Mouse (Mus musculus): ENCODE measurements around the gene Tenm3. TPM values are rescaled to one million over a fixed set of nuclear protein-coding genes. Genes with fewer than 3 reads are reported as not detected.
A peak's percentile ranks its signal among the peaks of the same experiment; 100 is the strongest.

The Tenm3 gene
- polyA plus RNA-seq, 1 experiment from 2014 or later = 31.6 TPM

DNA sequence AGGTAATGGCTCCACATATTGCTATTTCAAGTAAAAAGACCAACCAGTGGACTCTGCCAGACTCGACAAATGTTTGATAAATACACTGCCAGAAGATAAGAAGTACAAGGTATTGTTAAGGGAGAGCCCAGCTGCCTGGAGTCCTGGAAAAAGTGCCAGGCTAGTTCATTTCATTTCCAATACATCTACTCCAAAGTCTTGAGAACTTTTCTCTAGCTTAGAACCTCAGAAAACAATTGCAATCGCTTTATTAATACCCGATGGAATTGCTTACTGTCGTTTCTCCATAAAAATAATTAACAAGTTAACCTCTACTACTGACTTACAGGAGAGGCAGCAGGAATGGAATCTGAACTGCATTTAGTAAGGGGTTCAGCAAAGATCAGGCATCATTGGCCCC, 1.7 kb downstream of the Tenm3 start:
- Histone ChIP-seq H3K36me3 (no peaks in the 10 kb centered on the region), H3K27ac (0 out of 2 replicates have a peak overlapping the region, but pooled peaks have one; percentile 95), H3K4me1 (replicated peaks) (peaks cover 44% of the 10 kb centered on the region), H3K27me3 (ENCODE audit: insufficient read depth, poor library complexity, severe bottlenecking) (peaks cover 32% of the 10 kb centered on the region), H3K9me3 (no peaks in the 10 kb centered on the region), H3K4me3 (peak overlapping the region; percentile 88)
- no peak for DNase-seq (ENCODE audit: low spot score)
- WGBS = 6% methylated on average over 4 of the region's 4 CpGs

DNA sequence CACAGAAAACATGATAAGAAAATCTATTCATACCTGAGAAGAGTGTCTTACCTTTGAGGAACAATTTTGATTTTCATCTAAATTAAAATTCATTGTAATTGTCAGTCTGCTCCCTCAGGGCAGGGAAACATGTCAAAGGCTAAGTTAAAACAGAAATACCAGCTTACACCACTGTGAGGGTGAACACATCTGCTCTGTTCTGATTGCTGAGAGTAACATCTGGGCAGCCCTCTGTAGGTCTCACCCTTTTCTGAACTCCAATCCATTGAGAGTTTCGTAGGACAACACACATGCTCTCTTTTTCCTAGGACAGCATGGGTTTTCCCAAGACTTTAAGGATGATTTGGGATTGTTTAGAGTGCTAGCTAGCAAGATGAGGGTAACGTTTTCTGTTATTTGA, 8.0 kb downstream of the Tenm3 start:
- no peak for DNase-seq (ENCODE audit: low spot score)
- 0 out of 2 replicates have a peak, but pooled peaks cover 8% of the 10 kb centered on the region for H3K4me1 ChIP-seq (replicated peaks)
- no peak overlapping the region for H3K4me3 ChIP-seq
- no peaks in the 10 kb centered on the region for H3K9me3 ChIP-seq
- no peak overlapping the region for H3K27ac ChIP-seq
- WGBS = 57% methylated on average over 2 of the region's 2 CpGs
- H3K27me3 ChIP-seq (ENCODE audit: insufficient read depth, poor library complexity, severe bottlenecking) = no peaks in the 10 kb centered on the region
- no peaks in the 10 kb centered on the region for H3K36me3 ChIP-seq

DNA sequence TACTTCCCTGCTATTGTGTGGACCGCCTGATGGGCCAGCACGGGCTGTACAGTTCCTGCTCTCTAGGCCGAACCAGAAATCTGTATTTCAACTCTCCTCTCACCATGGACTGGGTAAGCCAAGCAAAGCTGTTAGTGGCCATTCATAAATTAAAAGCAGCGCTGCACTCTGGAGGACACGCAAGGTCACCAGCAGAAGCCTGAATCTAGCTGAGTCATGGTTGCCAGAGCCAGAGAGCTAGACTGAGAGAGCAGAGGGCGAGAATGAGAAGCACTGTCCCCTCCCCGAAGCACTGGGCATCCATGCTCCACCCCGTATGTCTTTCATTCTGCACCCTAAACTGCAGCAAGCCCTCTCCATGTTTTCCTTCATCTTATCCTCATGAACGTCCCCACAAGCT, 16.3 kb downstream of the Tenm3 start:
- no peak for DNase-seq (ENCODE audit: low spot score)
- no peaks in the 10 kb centered on the region for H3K36me3 ChIP-seq
- WGBS = 69% methylated on average over 9 of the region's 9 CpGs
- no peaks in the 10 kb centered on the region for H3K27me3 ChIP-seq (ENCODE audit: insufficient read depth, poor library complexity, severe bottlenecking)
- no peak overlapping the region for H3K27ac ChIP-seq
- peaks cover 9% of the 10 kb centered on the region for H3K4me1 ChIP-seq (replicated peaks)
- H3K9me3 ChIP-seq = no peaks in the 10 kb centered on the region
- no peak overlapping the region for H3K4me3 ChIP-seq

- no peak for DNase-seq (ENCODE audit: low spot score)
- no peak overlapping the region for H3K4me3 ChIP-seq
- 89% methylated on average over 7 of the region's 7 CpGs for WGBS
- no peaks in the 10 kb centered on the region for H3K9me3 ChIP-seq
- H3K27me3 ChIP-seq (ENCODE audit: insufficient read depth, poor library complexity, severe bottlenecking) = no peaks in the 10 kb centered on the region
- no peaks in the 10 kb centered on the region for H3K36me3 ChIP-seq
- no peak overlapping the region for H3K27ac ChIP-seq
- H3K4me1 ChIP-seq (replicated peaks) = peaks cover 9% of the 10 kb centered on the region
These were observed 18.1 kb downstream of the Tenm3 start for GRCm38 (mm10) chr8:48825666-48826065.

DNA sequence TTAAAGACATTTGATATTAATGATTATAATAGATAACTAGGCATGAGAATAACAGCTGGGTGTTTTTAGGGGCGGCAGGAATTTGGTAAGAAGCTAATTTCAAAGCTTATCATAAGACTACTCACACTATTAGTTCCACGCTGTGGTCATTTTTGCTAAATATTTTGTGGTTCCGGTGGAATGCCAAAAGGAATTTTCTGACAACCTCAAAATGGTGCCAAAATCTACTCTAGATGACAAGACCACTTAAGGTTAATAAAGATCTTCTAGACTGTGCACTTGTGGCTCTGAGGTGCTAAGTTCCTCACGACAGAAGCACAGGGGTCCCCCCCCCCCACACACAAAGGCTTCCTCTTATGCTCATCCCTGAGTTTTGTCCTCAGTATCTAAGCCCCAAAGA, 21.5 kb downstream of the Tenm3 start:
- 89% methylated on average over 4 of the region's 4 CpGs for WGBS
- H3K27ac ChIP-seq = no peak overlapping the region
- peaks cover 1% of the 10 kb centered on the region for H3K4me1 ChIP-seq (replicated peaks)
- DNase-seq (ENCODE audit: low spot score) = no peak
- H3K9me3 ChIP-seq = no peaks in the 10 kb centered on the region
- H3K27me3 ChIP-seq (ENCODE audit: insufficient read depth, poor library complexity, severe bottlenecking) = no peaks in the 10 kb centered on the region
- H3K36me3 ChIP-seq = no peaks in the 10 kb centered on the region
- H3K4me3 ChIP-seq = no peak overlapping the region

GRCm38 (mm10) chr8:48819962-48820361, 23.8 kb downstream of the Tenm3 start:
- Histone ChIP-seq H3K36me3 (no peaks in the 10 kb centered on the region), H3K27ac (no peak overlapping the region), H3K27me3 (ENCODE audit: insufficient read depth, poor library complexity, severe bottlenecking) (no peaks in the 10 kb centered on the region), H3K9me3 (no peaks in the 10 kb centered on the region), H3K4me1 (replicated peaks) (no peaks in the 10 kb centered on the region; the same call in 1 of the 2 replicates), H3K4me3 (no peak overlapping the region)
- DNase-seq (ENCODE audit: low spot score) = no peak
- 66% methylated on average over 6 of the region's 6 CpGs for WGBS

DNA sequence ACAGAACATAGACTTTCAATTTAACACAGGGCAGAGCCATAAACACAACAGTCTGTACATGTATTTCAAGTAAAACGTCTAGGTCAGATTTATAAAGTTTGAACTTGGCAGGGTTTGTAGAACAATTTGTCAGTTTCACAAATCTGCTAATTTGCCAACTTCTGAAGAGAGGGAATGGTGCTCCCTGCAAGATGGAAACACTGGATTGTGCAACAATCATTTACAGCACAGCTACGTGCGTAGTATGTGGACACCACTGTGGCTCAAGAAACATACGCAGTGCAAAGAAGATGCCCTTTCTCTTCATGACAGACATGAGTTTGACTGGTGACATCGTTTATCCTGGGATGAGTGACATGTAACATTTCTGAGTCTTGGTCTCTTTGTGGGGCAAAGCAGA, 24.4 kb downstream of the Tenm3 start:
- H3K27ac ChIP-seq = no peak overlapping the region
- H3K36me3 ChIP-seq = no peaks in the 10 kb centered on the region
- DNase-seq (ENCODE audit: low spot score) = no peak
- no peak overlapping the region for H3K4me3 ChIP-seq
- H3K27me3 ChIP-seq (ENCODE audit: insufficient read depth, poor library complexity, severe bottlenecking) = no peaks in the 10 kb centered on the region
- 71% methylated on average over 5 of the region's 5 CpGs for WGBS
- H3K4me1 ChIP-seq (replicated peaks) = no peaks in the 10 kb centered on the region; the same call in 1 of the 2 replicates
- no peaks in the 10 kb centered on the region for H3K9me3 ChIP-seq

- no peaks in the 10 kb centered on the region for H3K36me3 ChIP-seq
- H3K4me3 ChIP-seq = no peak overlapping the region
- no peaks in the 10 kb centered on the region for H3K27me3 ChIP-seq (ENCODE audit: insufficient read depth, poor library complexity, severe bottlenecking)
- no peak for DNase-seq (ENCODE audit: low spot score)
- 64% methylated on average over 13 of the region's 13 CpGs for WGBS
- H3K27ac ChIP-seq = no peak overlapping the region
- no peaks in the 10 kb centered on the region for H3K9me3 ChIP-seq
- peaks cover 7% of the 10 kb centered on the region for H3K4me1 ChIP-seq (replicated peaks)
These were observed 26.8 kb downstream of the Tenm3 start for GRCm38 (mm10) chr8:48816941-48817340.

GRCm38 (mm10) chr8:48812196-48812741, 31.5 kb downstream of the Tenm3 start:
- no peaks in the 10 kb centered on the region for H3K9me3 ChIP-seq
- DNase-seq (ENCODE audit: low spot score) = no peak
- no peak overlapping the region for H3K4me3 ChIP-seq
- peaks cover 12% of the 10 kb centered on the region for H3K4me1 ChIP-seq (replicated peaks)
- 100% methylated on average over 1 of the region's 1 CpGs for WGBS
- H3K27me3 ChIP-seq (ENCODE audit: insufficient read depth, poor library complexity, severe bottlenecking) = no peaks in the 10 kb centered on the region
- H3K36me3 ChIP-seq = no peaks in the 10 kb centered on the region
- no peak overlapping the region for H3K27ac ChIP-seq

DNA sequence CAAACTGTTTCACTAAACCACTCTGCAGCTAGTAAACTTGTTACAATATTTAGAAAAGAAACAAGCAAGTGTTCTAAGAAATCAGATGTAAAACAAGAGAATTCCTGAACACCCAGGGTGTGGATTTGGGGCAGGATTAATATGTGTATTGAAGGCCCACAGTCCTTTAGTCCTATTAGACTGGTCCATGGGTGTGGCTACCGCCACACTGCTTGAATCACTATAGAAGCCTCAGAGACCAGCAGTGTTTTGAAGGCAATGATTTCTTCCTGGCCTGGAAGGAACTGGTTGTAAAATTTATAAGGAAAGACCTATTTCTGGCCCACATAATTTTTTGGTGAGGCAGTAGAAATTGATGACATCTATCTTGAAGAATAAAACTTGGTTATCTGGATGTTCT, 33.1 kb downstream of the Tenm3 start:
- Histone ChIP-seq H3K9me3 (no peaks in the 10 kb centered on the region), H3K27ac (no peak overlapping the region), H3K27me3 (ENCODE audit: insufficient read depth, poor library complexity, severe bottlenecking) (no peaks in the 10 kb centered on the region), H3K4me1 (replicated peaks) (peaks cover 12% of the 10 kb centered on the region), H3K36me3 (no peaks in the 10 kb centered on the region), H3K4me3 (no peak overlapping the region)
- WGBS = 70% methylated on average over 1 of the region's 1 CpGs
- no peak for DNase-seq (ENCODE audit: low spot score)

GRCm38 (mm10) chr8:48809104-48809503, 34.6 kb downstream of the Tenm3 start:
- Histone ChIP-seq H3K27me3 (ENCODE audit: insufficient read depth, poor library complexity, severe bottlenecking) (no peaks in the 10 kb centered on the region), H3K27ac (no peak overlapping the region), H3K4me1 (replicated peaks) (peaks cover 12% of the 10 kb centered on the region), H3K36me3 (no peaks in the 10 kb centered on the region), H3K4me3 (no peak overlapping the region), H3K9me3 (no peaks in the 10 kb centered on the region)
- DNase-seq (ENCODE audit: low spot score) = no peak
- WGBS = 67% methylated on average over 3 of the region's 3 CpGs

DNA sequence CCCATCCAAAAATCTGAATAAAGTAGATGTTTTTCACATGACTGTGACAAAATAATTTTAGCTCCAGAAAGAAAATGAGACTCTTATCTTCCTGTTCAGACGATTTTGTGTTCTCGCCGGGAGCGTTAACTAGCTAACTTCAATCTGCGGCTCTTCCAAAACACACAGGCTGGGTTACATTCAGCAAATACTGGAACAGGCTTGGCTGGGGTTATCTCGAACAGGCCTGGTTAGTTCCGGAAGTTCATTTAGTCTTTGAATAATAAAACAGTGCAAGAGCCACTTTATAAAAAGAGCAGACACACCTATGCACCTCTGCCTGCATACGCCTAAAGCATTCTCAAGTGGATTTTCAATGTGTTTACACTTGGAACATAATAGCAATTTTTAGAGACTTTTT, 40.7 kb downstream of the Tenm3 start:
- Histone ChIP-seq H3K36me3 (no peaks in the 10 kb centered on the region), H3K27ac (no peak overlapping the region), H3K4me1 (replicated peaks) (peaks cover 3% of the 10 kb centered on the region), H3K27me3 (ENCODE audit: insufficient read depth, poor library complexity, severe bottlenecking) (no peaks in the 10 kb centered on the region), H3K9me3 (no peaks in the 10 kb centered on the region), H3K4me3 (no peak overlapping the region)
- no peak for DNase-seq (ENCODE audit: low spot score)
- WGBS = 91% methylated on average over 8 of the region's 8 CpGs

DNA sequence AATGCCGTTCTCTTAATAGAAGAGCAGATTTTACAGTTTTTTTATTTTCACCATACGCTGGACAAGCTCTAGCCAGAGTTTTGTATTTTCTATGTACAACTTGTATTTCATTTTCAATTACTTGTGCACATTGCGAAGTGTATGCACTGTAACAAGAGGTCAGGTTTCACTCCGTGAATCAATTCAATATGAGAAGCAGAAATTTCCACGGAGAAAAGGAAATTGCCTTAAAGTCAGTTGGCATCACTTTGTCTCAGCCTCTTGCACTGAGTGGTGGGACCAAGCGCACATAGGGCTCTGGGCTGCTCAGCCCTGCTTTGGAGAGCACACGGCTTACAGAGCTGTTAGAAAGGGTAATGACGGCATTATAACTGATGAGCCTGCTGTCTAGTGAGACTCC, 41.5 kb downstream of the Tenm3 start:
- Histone ChIP-seq H3K27ac (no peak overlapping the region), H3K4me3 (no peak overlapping the region), H3K27me3 (ENCODE audit: insufficient read depth, poor library complexity, severe bottlenecking) (no peaks in the 10 kb centered on the region), H3K9me3 (no peaks in the 10 kb centered on the region), H3K4me1 (replicated peaks) (peaks cover 7% of the 10 kb centered on the region), H3K36me3 (no peaks in the 10 kb centered on the region)
- DNase-seq (ENCODE audit: low spot score) = no peak
- WGBS = 81% methylated on average over 8 of the region's 8 CpGs

- Histone ChIP-seq H3K9me3 (no peaks in the 10 kb centered on the region), H3K27ac (no peak overlapping the region), H3K4me3 (no peak overlapping the region), H3K4me1 (replicated peaks) (peaks cover 15% of the 10 kb centered on the region), H3K36me3 (no peaks in the 10 kb centered on the region), H3K27me3 (ENCODE audit: insufficient read depth, poor library complexity, severe bottlenecking) (no peaks in the 10 kb centered on the region)
- no peak for DNase-seq (ENCODE audit: low spot score)
- 84% methylated on average over 5 of the region's 5 CpGs for WGBS
These were observed 45.8 kb downstream of the Tenm3 start for GRCm38 (mm10) chr8:48797955-48798359.

All from hindbrain, embryonic 10.5 days (tissue).